24 mouse cellular contexts compared by ENCODE assay signal in the genomic region with DNA sequence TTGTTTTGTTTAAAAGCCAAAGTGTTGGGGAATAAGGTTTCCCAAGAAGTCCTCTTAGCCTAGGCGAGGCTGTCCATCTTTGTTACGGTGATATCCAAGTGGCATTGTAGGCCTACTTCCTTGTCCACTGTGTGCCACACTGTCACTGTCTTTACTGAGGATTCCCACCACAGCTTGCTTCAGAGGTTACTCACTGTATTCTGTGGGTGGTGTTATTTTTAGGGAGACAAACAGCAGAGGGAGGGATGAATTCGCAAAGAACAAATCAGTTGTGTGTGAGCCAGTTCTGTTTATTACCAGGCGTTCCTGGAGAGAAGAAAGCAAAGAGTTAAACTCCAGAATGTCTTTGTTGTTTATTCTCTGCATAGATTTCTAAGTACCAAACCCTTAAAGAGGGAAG.
A peak's percentile ranks its signal among the peaks of the same experiment; 100 is the strongest.
DNase-seq lines count a peak whose midpoint lies in the region; ATAC-seq and TF ChIP-seq lines count a peak whose summit lies in the region.
"Had no signal": no experiment of that assay in that cellular context is flagged by ENCODE, and none has a peak within 500 bp of the region (broad histone marks: within the 10 kb centered on the region; RNA-seq: fewer than 3 reads in every experiment).

No protein-coding gene starts in this region.

- ATAC-seq in frontal cortex, adult (ENCODE audit: low TSS enrichment): peak; percentile 83
- ATAC-seq in kidney, postnatal 0 days (replicated peaks; ENCODE audit: low FRiP score, low read depth): no peak
- no peak for ATAC-seq in midbrain, embryonic 11.5 days (ENCODE audit: low FRiP score)
- no peak for ATAC-seq in midbrain, embryonic 13.5 days
- ATAC-seq: CD4-positive, CD25-positive, alpha-beta regulatory T cell, adult 4 months; forebrain, embryonic 15.5 days had no signal

- 77% methylated on average over 4 of the region's 4 CpGs for WGBS in kidney, postnatal 0 days
- WGBS in midbrain, embryonic 11.5 days: 88% methylated on average over 4 of the region's 4 CpGs
- 93% methylated on average over 4 of the region's 4 CpGs for WGBS in midbrain, embryonic 13.5 days

- no peaks in the 10 kb centered on the region for H3K36me3 ChIP-seq in kidney, postnatal 0 days (ENCODE audit: insufficient read depth, low read length)
- H3K36me3 ChIP-seq in midbrain, embryonic 11.5 days (ENCODE audit: control insufficient read depth, insufficient read depth, low read length): no peaks in the 10 kb centered on the region
- H3K36me3 ChIP-seq in midbrain, embryonic 13.5 days: no peaks in the 10 kb centered on the region
- H3K36me3 ChIP-seq: embryonic facial prominence, embryonic 12.5 days; forebrain, embryonic 15.5 days; G1E; heart, embryonic 15.5 days; hindbrain, embryonic 10.5 days had no signal

- no peak overlapping the region for H3K9ac ChIP-seq in kidney, postnatal 0 days (ENCODE audit: low read depth, low read length)
- no peak overlapping the region for H3K9ac ChIP-seq in midbrain, embryonic 11.5 days (ENCODE audit: low read length)
- no peak overlapping the region for H3K9ac ChIP-seq in midbrain, embryonic 13.5 days (replicated peaks)
- H3K9ac ChIP-seq: embryonic facial prominence, embryonic 12.5 days; forebrain, embryonic 15.5 days; heart, embryonic 15.5 days; hindbrain, embryonic 14.5 days had no signal

- no peaks in the 10 kb centered on the region for H3K9me3 ChIP-seq in kidney, postnatal 0 days (replicated peaks; ENCODE audit: low read length)
- no peaks in the 10 kb centered on the region for H3K9me3 ChIP-seq in midbrain, embryonic 11.5 days (ENCODE audit: control insufficient read depth, low read length)
- H3K9me3 ChIP-seq in midbrain, embryonic 13.5 days: no peaks in the 10 kb centered on the region
- H3K9me3 ChIP-seq: embryonic facial prominence, embryonic 12.5 days; forebrain, embryonic 15.5 days; G1E; heart, embryonic 15.5 days; hindbrain, embryonic 10.5 days had no signal

- no peaks in the 10 kb centered on the region for H3K4me1 ChIP-seq in kidney, postnatal 0 days (replicated peaks; ENCODE audit: insufficient read depth, low read length)
- H3K4me1 ChIP-seq in midbrain, embryonic 11.5 days (ENCODE audit: control insufficient read depth, insufficient read depth, low read length): no peaks in the 10 kb centered on the region
- H3K4me1 ChIP-seq in midbrain, embryonic 13.5 days (replicated peaks): no peaks in the 10 kb centered on the region
- H3K4me1 ChIP-seq: embryonic facial prominence, embryonic 12.5 days; forebrain, embryonic 15.5 days had no signal

- no peak overlapping the region for H3K4me2 ChIP-seq in kidney, postnatal 0 days (ENCODE audit: low read length)
- H3K4me2 ChIP-seq in midbrain, embryonic 11.5 days: no peak overlapping the region
- H3K4me2 ChIP-seq in midbrain, embryonic 13.5 days (replicated peaks): no peak overlapping the region
- H3K4me2 ChIP-seq: embryonic facial prominence, embryonic 12.5 days; forebrain, embryonic 15.5 days; heart, embryonic 11.5 days; heart, embryonic 15.5 days; hindbrain, embryonic 14.5 days had no signal

- H3K27me3 ChIP-seq in kidney, postnatal 0 days (ENCODE audit: insufficient read depth, low read length): no peaks in the 10 kb centered on the region
- H3K27me3 ChIP-seq in midbrain, embryonic 11.5 days (ENCODE audit: control insufficient read depth, insufficient read depth, low read length): no peaks in the 10 kb centered on the region
- H3K27me3 ChIP-seq in midbrain, embryonic 13.5 days: no peaks in the 10 kb centered on the region
- H3K27me3 ChIP-seq: embryonic facial prominence, embryonic 12.5 days; forebrain, embryonic 15.5 days; heart, embryonic 15.5 days had no signal

- H3K27ac ChIP-seq in kidney, postnatal 0 days: no peak overlapping the region
- no peak overlapping the region for H3K27ac ChIP-seq in midbrain, embryonic 11.5 days (ENCODE audit: low read depth, low read length)
- no peak overlapping the region for H3K27ac ChIP-seq in midbrain, embryonic 13.5 days
- H3K27ac ChIP-seq: embryonic facial prominence, embryonic 12.5 days; forebrain, embryonic 15.5 days; heart, adult 2 months; heart, embryonic 15.5 days; hindbrain, embryonic 10.5 days; hindbrain, embryonic 14.5 days had no signal

- H3K4me3 ChIP-seq in kidney, postnatal 0 days (replicated peaks; ENCODE audit: low read depth, low read length): no peak overlapping the region
- H3K4me3 ChIP-seq in midbrain, embryonic 11.5 days (ENCODE audit: low read depth, low read length): no peak overlapping the region
- no peak overlapping the region for H3K4me3 ChIP-seq in midbrain, embryonic 13.5 days (replicated peaks)
- H3K4me3 ChIP-seq: embryonic facial prominence, embryonic 12.5 days; forebrain, embryonic 15.5 days; heart, adult 2 months; heart, embryonic 15.5 days; hindbrain, embryonic 10.5 days had no signal

- DNase-seq in frontal cortex, postnatal 25 days (ENCODE audit: low spot score in 2 of 2): no peak
- peak; percentile 16 for DNase-seq in kidney, postnatal 0 days (ENCODE audit: low spot score)
- DNase-seq in kidney, postnatal 25 days: no peak
- DNase-seq in midbrain, embryonic 11.5 days (ENCODE audit: low spot score, missing footprints): peak; percentile 26
- peak; percentile 55 for DNase-seq in telencephalon, adult 2 months (ENCODE audit: low read depth, low spot score)
- DNase-seq: adrenal gland, adult 8-10 months; adrenal gland, postnatal 36 days; B cell, adult 2 months; cerebellum, adult 11-12 months; cerebellum, adult 9-10 months; cerebellum, postnatal 25 days; gastrocnemius, postnatal 14 days; heart, adult 2 months; heart, postnatal 14 days had no signal

- no peak for TF ChIP-seq CTCF in kidney, postnatal 0 days (IDR thresholded peaks at IDR 0.05; ENCODE audit: low read depth)

Comparison
In these comparisons a context has a peak if more than half of its experiments do, and no peak if none do; other contexts are left out.
1. DNase-seq: peak in kidney, postnatal 0 days (single experiment), midbrain, embryonic 11.5 days (single experiment) and telencephalon, adult 2 months (single experiment); none in frontal cortex, postnatal 25 days (0 of 2) and kidney, postnatal 25 days (0 of 2).